Mouse (Mus musculus): ENCODE data around the gene Snx19.

Gene Snx19

DNA sequence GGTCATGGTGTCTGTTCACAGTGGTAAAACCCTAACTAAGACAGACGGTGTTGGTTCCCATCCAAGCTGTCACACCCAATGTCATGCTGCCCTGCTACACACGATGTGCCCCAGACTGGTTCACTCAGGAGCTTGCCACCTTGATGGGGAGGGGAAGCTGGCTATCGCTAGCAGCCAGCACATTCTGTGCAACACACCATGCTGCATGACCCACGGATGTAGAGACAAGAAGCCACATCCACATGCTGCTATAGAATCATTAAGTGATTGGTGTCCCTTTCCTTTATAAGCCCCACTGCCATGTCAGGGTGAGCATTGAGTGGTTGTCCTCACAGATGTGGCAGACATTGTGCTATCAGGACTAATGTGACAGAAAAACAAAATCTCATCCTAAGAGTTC lies 55.2 kb downstream of the Snx19 start:
- DNase-seq (ENCODE audit: low spot score in 2 of 2), result no peak

- DNase-seq (ENCODE audit: low spot score in 2 of 2), result no peak
Observed at GRCm38 (mm10) chr9:30484183-30484582, 57.3 kb downstream of the Snx19 start.

DNA sequence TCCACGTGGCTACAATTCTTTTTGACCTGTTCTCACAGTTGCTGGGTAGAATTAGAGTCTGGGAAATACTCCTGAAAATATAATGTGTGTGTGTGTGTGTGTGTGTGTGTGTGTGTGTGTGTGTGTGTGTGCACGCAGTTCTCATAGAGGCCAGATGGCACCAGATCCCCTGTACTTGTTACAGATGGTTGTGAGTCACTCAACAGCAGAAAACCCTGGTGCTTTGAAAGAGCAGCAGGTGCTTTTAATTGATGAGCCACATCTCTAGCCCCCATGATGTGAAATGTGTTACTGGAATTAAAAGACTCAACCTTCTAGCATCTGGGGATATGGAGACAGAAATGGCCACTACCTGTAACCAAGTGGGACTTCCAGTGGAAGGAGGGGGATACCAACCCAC lies 58.3 kb downstream of the Snx19 start:
- no peak for DNase-seq (ENCODE audit: low spot score in 2 of 2)

GRCm38 (mm10) chr9:30488384-30488783 lies 61.5 kb downstream of the Snx19 start:
- no peak for DNase-seq (ENCODE audit: low spot score in 2 of 2)

GRCm38 (mm10) chr9:30494446-30494845 lies 67.5 kb downstream of the Snx19 start:
- DNase-seq (ENCODE audit: low spot score in 2 of 2), result no peak

DNA sequence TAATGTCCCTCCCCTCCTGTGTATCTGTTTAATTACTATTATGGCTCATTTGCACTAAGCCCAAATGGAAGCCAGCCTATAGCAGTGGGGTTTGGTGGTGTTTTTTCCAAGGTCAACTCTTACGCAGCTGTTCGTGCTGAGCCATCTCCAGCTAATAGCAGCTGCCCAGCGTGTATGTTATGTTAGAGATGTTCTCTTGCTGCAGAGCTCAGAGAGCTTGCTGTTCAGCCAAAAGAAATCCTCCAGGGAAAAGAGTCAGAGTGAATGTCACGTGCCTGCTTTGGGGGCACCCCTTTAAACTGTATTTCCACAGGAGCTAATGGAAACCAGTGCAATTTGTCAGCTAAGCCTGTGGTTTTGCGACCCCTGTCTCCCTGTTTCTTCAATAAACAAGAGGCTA lies 82.1 kb downstream of the Snx19 start:
- DNase-seq (ENCODE audit: low spot score in 2 of 2), result no peak

- no peak for DNase-seq (ENCODE audit: low spot score in 2 of 2)
Observed at GRCm38 (mm10) chr9:30515953-30516352, 89.0 kb downstream of the Snx19 start.

All from right cerebral cortex, postnatal 10 days (tissue).